Comparison of ENCODE assay signal across 36 mouse cellular contexts in the genomic region with DNA sequence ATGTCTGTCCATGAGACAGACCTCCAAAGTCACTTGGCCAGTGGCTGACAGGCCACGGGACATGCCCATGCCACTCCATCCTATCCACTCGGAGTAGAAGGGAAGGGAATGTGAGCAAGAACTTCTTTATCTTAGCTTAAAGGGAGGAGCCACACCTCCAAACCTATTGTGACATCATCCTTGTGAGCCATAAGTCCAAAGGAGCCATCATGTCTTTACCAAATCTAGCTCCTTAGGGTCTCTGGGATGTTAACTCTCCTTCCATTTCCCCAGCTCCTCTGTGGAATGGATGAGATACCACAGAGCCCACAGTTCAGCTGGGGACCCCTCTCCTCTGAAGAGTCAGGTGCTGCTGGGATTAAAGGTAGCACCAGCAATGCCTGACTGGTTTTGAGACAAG. TPM values are rescaled to one million over a fixed set of nuclear protein-coding genes. Genes with fewer than 3 reads are reported as not detected.
DNase-seq lines count a peak whose midpoint lies in the region; ATAC-seq and TF ChIP-seq lines count a peak whose summit lies in the region.
"Had no signal": no experiment of that assay in that cellular context is flagged by ENCODE, and none has a peak within 500 bp of the region (broad histone marks: within the 10 kb centered on the region; RNA-seq: fewer than 3 reads in every experiment).

A gene (minus strand): TSS at position 101 of the 400 bp plus-strand sequence.

- H3K27ac ChIP-seq in heart, embryonic 12.5 days (ENCODE audit: poor library complexity, severe bottlenecking): no peak within 1 kb of the TSS
- no peak within 1 kb of the TSS for H3K27ac ChIP-seq in heart, adult 2 months
- H3K27ac ChIP-seq in lung, embryonic 15.5 days: 0 out of 2 replicates have a peak within 1 kb of the TSS, but pooled peaks have one; percentile 70
- H3K27ac ChIP-seq in embryonic facial prominence, embryonic 11.5 days (replicated peaks; ENCODE audit: low read depth, low read length): peak within 1 kb of the TSS; percentile 8; the same call in 1 of the 2 replicates
- H3K27ac ChIP-seq in limb, embryonic 13.5 days: peak within 1 kb of the TSS; percentile 84
- H3K27ac ChIP-seq: embryonic facial prominence, embryonic 15.5 days; liver, embryonic 14.5 days; midbrain, embryonic 12.5 days had no signal

- H3K4me2 ChIP-seq in heart, embryonic 12.5 days: peak within 1 kb of the TSS; percentile 68; the same call in 1 of the 2 replicates
- no peak within 1 kb of the TSS for H3K4me2 ChIP-seq in lung, embryonic 15.5 days
- H3K4me2 ChIP-seq in embryonic facial prominence, embryonic 11.5 days (ENCODE audit: low read depth, low read length): no peak within 1 kb of the TSS; the same call in 1 of the 2 replicates
- no peak within 1 kb of the TSS for H3K4me2 ChIP-seq in limb, embryonic 13.5 days (replicated peaks)

- no peak within 1 kb of the TSS for H3K9ac ChIP-seq in heart, embryonic 12.5 days
- no peak within 1 kb of the TSS for H3K9ac ChIP-seq in heart, adult 2 months (ENCODE audit: low read depth, low read length)
- H3K9ac ChIP-seq in lung, embryonic 15.5 days: no peak within 1 kb of the TSS
- no peak within 1 kb of the TSS for H3K9ac ChIP-seq in embryonic facial prominence, embryonic 11.5 days (replicated peaks; ENCODE audit: low read length)
- no peak within 1 kb of the TSS for H3K9ac ChIP-seq in limb, embryonic 13.5 days
- H3K9ac ChIP-seq: embryonic facial prominence, embryonic 15.5 days; liver, embryonic 14.5 days; midbrain, embryonic 12.5 days had no signal

- no peak within 1 kb of the TSS for H3K4me3 ChIP-seq in heart, embryonic 12.5 days
- H3K4me3 ChIP-seq in heart, adult 2 months: no peak within 1 kb of the TSS
- H3K4me3 ChIP-seq in lung, embryonic 15.5 days: no peak within 1 kb of the TSS
- H3K4me3 ChIP-seq in embryonic facial prominence, embryonic 11.5 days (ENCODE audit: low read depth, low read length): no peak within 1 kb of the TSS
- H3K4me3 ChIP-seq in limb, embryonic 13.5 days: no peak within 1 kb of the TSS
- H3K4me3 ChIP-seq: midbrain, embryonic 12.5 days had no signal

- ATAC-seq in heart, embryonic 12.5 days (ENCODE audit: insufficient number of reproducible peaks, low FRiP score): no peak
- no peak for ATAC-seq in lung, embryonic 15.5 days (ENCODE audit: borderline replicate concordance, extremely low read depth, low FRiP score, low TSS enrichment)
- no peak for ATAC-seq in embryonic facial prominence, embryonic 11.5 days (replicated peaks; ENCODE audit: insufficient number of reproducible peaks, low FRiP score, low TSS enrichment, low read depth)
- no peak for ATAC-seq in limb, embryonic 13.5 days (ENCODE audit: low FRiP score, low read depth)
- ATAC-seq: CD4-positive, CD25-positive, alpha-beta regulatory T cell, adult 4 months; forebrain, embryonic 16.5 days; hindbrain, embryonic 16.5 days; lung, postnatal 0 days had no signal

- TF ChIP-seq POLR2A in heart, adult 2 months (IDR thresholded peaks at IDR 0.05; ENCODE audit: insufficient read depth, low read depth, low read length): no peak

- no peak for TF ChIP-seq EP300 in heart, adult 2 months (IDR thresholded peaks at IDR 0.05; ENCODE audit: insufficient read depth, low read depth, low read length)

- no peak for TF ChIP-seq CTCF in heart, adult 2 months (IDR thresholded peaks at IDR 0.05)

- no peaks in the 10 kb centered on the region for H3K79me2 ChIP-seq in heart, adult 2 months (replicated peaks; ENCODE audit: control insufficient read depth, insufficient read depth, low read length)

- intact Hi-C loops in heart, adult 2 months (cut with DNase I): loop anchor here (5.0 kb wide), 1 partner anchor 61 kb away; no protein-coding TSS in a partner anchor
- intact Hi-C loops in left cerebral cortex, postnatal 10 days (cut with DNase I): no loop called here
- intact Hi-C loops in gastrocnemius, postnatal 14 days (cut with DNase I; ENCODE audit: low total_unique reads): loop anchor here (5.0 kb wide), 1 partner anchor 166 kb away; no protein-coding TSS in a partner anchor

- no peaks in the 10 kb centered on the region for H3K27me3 ChIP-seq in heart, embryonic 12.5 days (replicated peaks)
- H3K27me3 ChIP-seq in heart, adult 2 months (ENCODE audit: control insufficient read depth, insufficient read depth, low read length): no peaks in the 10 kb centered on the region
- H3K27me3 ChIP-seq in lung, embryonic 15.5 days: no peaks in the 10 kb centered on the region
- no peaks in the 10 kb centered on the region for H3K27me3 ChIP-seq in embryonic facial prominence, embryonic 11.5 days (ENCODE audit: control insufficient read depth, insufficient read depth, low read length)
- H3K27me3 ChIP-seq in limb, embryonic 13.5 days: peaks cover 10% of the 10 kb centered on the region; the same call in 1 of the 2 replicates
- H3K27me3 ChIP-seq: embryonic facial prominence, embryonic 15.5 days had no signal

- H3K4me1 ChIP-seq in heart, embryonic 12.5 days (replicated peaks): peaks cover 30% of the 10 kb centered on the region
- no peaks in the 10 kb centered on the region for H3K4me1 ChIP-seq in heart, adult 2 months (ENCODE audit: control insufficient read depth, insufficient read depth, low read length)
- peaks cover 34% of the 10 kb centered on the region for H3K4me1 ChIP-seq in lung, embryonic 15.5 days
- H3K4me1 ChIP-seq in embryonic facial prominence, embryonic 11.5 days (ENCODE audit: control insufficient read depth, insufficient read depth, low read length): peaks cover 6% of the 10 kb centered on the region; the same call in 1 of the 2 replicates
- peaks cover 49% of the 10 kb centered on the region for H3K4me1 ChIP-seq in limb, embryonic 13.5 days

- 0 out of 2 replicates have a peak, but pooled peaks cover 2% of the 10 kb centered on the region for H3K9me3 ChIP-seq in heart, embryonic 12.5 days (replicated peaks)
- no peaks in the 10 kb centered on the region for H3K9me3 ChIP-seq in lung, embryonic 15.5 days
- H3K9me3 ChIP-seq in embryonic facial prominence, embryonic 11.5 days (replicated peaks; ENCODE audit: control insufficient read depth, low read length): no peaks in the 10 kb centered on the region
- H3K9me3 ChIP-seq in limb, embryonic 13.5 days: no peaks in the 10 kb centered on the region
- H3K9me3 ChIP-seq: embryonic facial prominence, embryonic 15.5 days; midbrain, embryonic 12.5 days had no signal

- no peaks in the 10 kb centered on the region for H3K36me3 ChIP-seq in heart, embryonic 12.5 days
- H3K36me3 ChIP-seq in heart, adult 2 months (ENCODE audit: control insufficient read depth, insufficient read depth, low read length): no peaks in the 10 kb centered on the region
- H3K36me3 ChIP-seq in lung, embryonic 15.5 days: no peaks in the 10 kb centered on the region
- no peaks in the 10 kb centered on the region for H3K36me3 ChIP-seq in embryonic facial prominence, embryonic 11.5 days (replicated peaks; ENCODE audit: control insufficient read depth, insufficient read depth, low read depth, low read length)
- H3K36me3 ChIP-seq in limb, embryonic 13.5 days: no peaks in the 10 kb centered on the region
- H3K36me3 ChIP-seq: embryonic facial prominence, embryonic 15.5 days; midbrain, embryonic 12.5 days had no signal

- WGBS in heart, embryonic 12.5 days: 74% methylated on average over 2 of the region's 2 CpGs
- 90% methylated on average over 2 of the region's 2 CpGs for WGBS in heart, adult 2 months
- WGBS in lung, embryonic 15.5 days: 81% methylated on average over 2 of the region's 2 CpGs
- WGBS in embryonic facial prominence, embryonic 11.5 days: 93% methylated on average over 2 of the region's 2 CpGs
- 86% methylated on average over 2 of the region's 2 CpGs for WGBS in limb, embryonic 13.5 days

- DNase-seq in heart, adult 2 months: no peak
- no peak for DNase-seq in lung, postnatal 10 days
- no peak for DNase-seq in embryonic facial prominence, embryonic 11.5 days (ENCODE audit: low spot score)
- DNase-seq in left cerebral cortex, postnatal 10 days (ENCODE audit: extremely low spot score in 1 of 2, low spot score in 2 of 2): no peak
- no peak for DNase-seq in gastrocnemius, postnatal 14 days
- DNase-seq: cerebellum, adult 11 months; cerebellum, postnatal 10 days; gastrocnemius, postnatal 10 days; heart, adult 11 months; kidney, adult 11 months; kidney, postnatal 10 days; right cerebral cortex, postnatal 14 days; spleen, adult 18-20 months; thymus, adult 18-20 months; thymus, postnatal 36 days had no signal

RNA-seq across cellular contexts. Expression of the gene that starts here (rescaled TPM):
- not detected in 2 replicates for polyA plus RNA-seq in heart, embryonic 12.5 days (2016; fragmentation: Nextera tagmentation; extraction: Ambion mirVana)
- total RNA-seq in heart, adult 2 months (2021): not detected
- not detected in 2 replicates for polyA plus RNA-seq in heart, adult 2 months (2012; rRNA removed)
- not detected in 2 replicates for polyA plus RNA-seq in lung, embryonic 15.5 days (2015; fragmentation: Nextera tagmentation; extraction: Ambion mirVana)
- polyA plus RNA-seq in embryonic facial prominence, embryonic 11.5 days (2014; fragmentation: Nextera tagmentation; extraction: Ambion mirVana): not detected in 2 replicates
- not detected in 2 replicates for polyA plus RNA-seq in limb, embryonic 13.5 days (2015; fragmentation: Nextera tagmentation; extraction: Ambion mirVana)
- not detected for total RNA-seq in left cerebral cortex, postnatal 10 days (2021)
- not detected for total RNA-seq in gastrocnemius, postnatal 14 days (2021)
- total RNA-seq: adrenal gland, adult 18-20 months; ES-E14; gastrocnemius, postnatal 10 days; heart, postnatal 25 days; layer of hippocampus, adult 18-20 months; layer of hippocampus, postnatal 14 days; left cerebral cortex, adult 8-10 months; megakaryocyte progenitor cell, adult 5-6 weeks; monocyte, adult 5-6 weeks had no signal
- polyA plus RNA-seq: CD4-positive, CD25-positive, alpha-beta regulatory T cell, adult 4 months; embryonic facial prominence, embryonic 15.5 days; forebrain, embryonic 16.5 days; heart, embryonic 14.5 days; hindbrain, embryonic 16.5 days; limb, embryonic 11.5 days; liver, embryonic 14.5 days; lung, postnatal 0 days; midbrain, embryonic 12.5 days; neural tube, embryonic 11.5 days had no signal

Comparison
In these comparisons a context has a peak if more than half of its experiments do, and no peak if none do; other contexts are left out.
1. H3K27ac ChIP-seq: peak in lung, embryonic 15.5 days (single experiment), embryonic facial prominence, embryonic 11.5 days (single experiment) and limb, embryonic 13.5 days (single experiment); none in heart, embryonic 12.5 days (single experiment) and heart, adult 2 months (single experiment).